Mouse (Mus musculus) lung, postnatal 0 days (tissue): ENCODE data around the gene Cdk20. TPM values are rescaled to one million over a fixed set of nuclear protein-coding genes. Genes with fewer than 3 reads are reported as not detected.

Experiments used
- ATAC-seq: fragments of 200-750 bp; cut with Nextera tagmentation; 2 replicates; pipeline ENCODE4 v1.8.0; 2017; ENCODE audit warnings: moderate library complexity
- DNase-seq: peaks from one replicate; pipeline ENCODE4 v3.0.0-alpha.2; 2016; ENCODE audit warnings: low spot score
- H3K27ac ChIP-seq: fragments of 300-500 bp; sonication (generic); 2 replicates; pipeline ENCODE4 v1.5.1; 2014; ENCODE audit warnings: antibody characterized with exemption, mild to moderate bottlenecking, low read length, mixed read lengths
- H3K27me3 ChIP-seq: fragments of 300-500 bp; sonication (generic); replicated peaks from 2 replicates; pipeline ENCODE4 v1.6.1; 2014; ENCODE audit warnings: low read length, mixed read lengths; ENCODE audit not compliant: insufficient read depth
- H3K36me3 ChIP-seq: fragments of 300-500 bp; sonication (generic); 2 replicates; pipeline ENCODE4 v1.6.1; 2014; ENCODE audit warnings: low read length, mixed read lengths; ENCODE audit not compliant: insufficient read depth
- H3K4me1 ChIP-seq: fragments of 300-500 bp; sonication (generic); 2 replicates; pipeline ENCODE4 v1.6.1; 2014; ENCODE audit warnings: antibody characterized with exemption, low read depth, low read length, mixed read lengths; ENCODE audit not compliant: insufficient read depth
- H3K4me2 ChIP-seq: fragments of 300-500 bp; sonication (generic); replicated peaks from 2 replicates; pipeline ENCODE4 v1.6.1; 2014; ENCODE audit warnings: low read depth, mild to moderate bottlenecking, low read length, moderate library complexity, mixed read lengths
- H3K4me3 ChIP-seq: fragments of 300-500 bp; sonication (generic); 2 replicates; pipeline ENCODE4 v1.5.1; 2014; ENCODE audit warnings: low read depth, low read length
- H3K9ac ChIP-seq: fragments of 300-500 bp; sonication (generic); replicated peaks from 2 replicates; pipeline ENCODE4 v1.6.1; 2014; ENCODE audit warnings: low read depth, mild to moderate bottlenecking
- H3K9me3 ChIP-seq: fragments of 300-500 bp; sonication (generic); 2 replicates; pipeline ENCODE4 v1.6.1; 2016; ENCODE audit warnings: low read length, mixed read lengths
- CTCF ChIP-seq: IDR thresholded peaks from 2 replicates; pipeline ENCODE4 v1.5.1; 2016; ENCODE audit warnings: antibody characterized with exemption, mild to moderate bottlenecking
- EP300 ChIP-seq: IDR thresholded peaks from 2 replicates; pipeline ENCODE4 v1.6.1; 2016; ENCODE audit warnings: antibody characterized with exemption, mild to moderate bottlenecking, control low read depth
- WGBS: fragments of 180-500 bp; shearing (Covaris S2); extraction: QIAGEN DNeasy Blood & Tissue Kit; methylation state at CpG from one replicate; pipeline ENCODE4 v1.1.7; 2014; 5-methylcytosine and 5-hydroxymethylcytosine counted together
- polyA plus RNA-seq: library from polyadenylated mRNA; unstranded; fragments of >200 nt; fragmentation: Nextera tagmentation; extraction: Ambion mirVana; gene quantifications from 2 replicates; pipeline ENCODE4 v1.2.1, GENCODE M21; 2015

Cdk20 gene
- polyA plus RNA-seq, 1 experiment from 2014 or later = 7.5 TPM

DNA sequence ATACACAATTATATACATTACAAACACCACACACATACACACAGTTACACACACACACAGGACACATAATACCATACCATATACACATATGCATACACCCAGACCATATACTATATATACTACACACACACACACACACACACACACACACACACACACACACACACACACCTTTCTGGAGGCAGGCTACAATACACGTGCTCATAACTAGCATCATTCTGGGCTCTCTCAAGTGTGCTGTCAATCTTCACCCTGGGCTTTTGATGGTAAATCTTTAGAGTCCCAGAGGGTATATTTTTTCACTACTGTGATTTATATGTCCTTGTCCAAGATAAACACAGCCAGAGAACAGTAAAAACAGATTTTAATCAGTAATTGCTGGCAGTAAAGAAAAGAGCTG is 6.8 kb upstream of the Cdk20 start:
- Histone ChIP-seq H3K4me2 (no peak overlapping the region), H3K36me3 (no peaks in the 10 kb centered on the region), H3K9me3 (no peaks in the 10 kb centered on the region), H3K4me1 (0 out of 2 replicates have a peak, but pooled peaks cover 3% of the 10 kb centered on the region), H3K4me3 (no peak overlapping the region), H3K27ac (no peak overlapping the region), H3K27me3 (no peaks in the 10 kb centered on the region), H3K9ac (no peak overlapping the region)
- WGBS = 35% methylated on average over 1 of the region's 1 CpGs
- no peak for DNase-seq
- no peak for ATAC-seq
- TF ChIP-seq CTCF = no peak

DNA sequence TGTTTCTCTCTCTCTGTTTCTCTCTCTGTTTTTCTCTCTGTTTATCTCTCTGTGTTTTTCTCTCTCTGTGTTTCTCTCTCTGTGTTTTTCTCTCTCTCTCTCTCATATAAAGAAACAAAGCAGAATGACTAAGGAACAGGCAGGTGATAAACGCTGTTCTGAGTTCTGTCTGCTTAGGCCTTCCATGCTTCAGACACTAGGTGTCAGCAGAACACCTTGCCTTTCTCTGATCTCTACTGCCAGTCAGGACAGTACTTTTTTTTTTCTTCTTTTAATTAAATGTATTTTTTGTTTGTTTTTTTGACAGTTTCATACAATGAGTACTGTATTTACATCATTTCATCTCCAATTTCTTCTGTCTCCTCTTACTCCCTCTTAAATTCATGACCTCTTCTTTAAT is 2.8 kb upstream of the Cdk20 start:
- peak; percentile 58 for TF ChIP-seq CTCF
- TF ChIP-seq EP300 = no peak
- no peaks in the 10 kb centered on the region for H3K36me3 ChIP-seq
- no peaks in the 10 kb centered on the region for H3K27me3 ChIP-seq
- no peak overlapping the region for H3K4me3 ChIP-seq
- DNase-seq = peak; percentile 44
- H3K4me2 ChIP-seq = no peak overlapping the region
- no peak overlapping the region for H3K9ac ChIP-seq
- ATAC-seq = no peak
- H3K27ac ChIP-seq = no peak overlapping the region
- no peaks in the 10 kb centered on the region for H3K4me1 ChIP-seq
- WGBS = 4% methylated on average over 1 of the region's 1 CpGs
- H3K9me3 ChIP-seq = no peaks in the 10 kb centered on the region

DNA sequence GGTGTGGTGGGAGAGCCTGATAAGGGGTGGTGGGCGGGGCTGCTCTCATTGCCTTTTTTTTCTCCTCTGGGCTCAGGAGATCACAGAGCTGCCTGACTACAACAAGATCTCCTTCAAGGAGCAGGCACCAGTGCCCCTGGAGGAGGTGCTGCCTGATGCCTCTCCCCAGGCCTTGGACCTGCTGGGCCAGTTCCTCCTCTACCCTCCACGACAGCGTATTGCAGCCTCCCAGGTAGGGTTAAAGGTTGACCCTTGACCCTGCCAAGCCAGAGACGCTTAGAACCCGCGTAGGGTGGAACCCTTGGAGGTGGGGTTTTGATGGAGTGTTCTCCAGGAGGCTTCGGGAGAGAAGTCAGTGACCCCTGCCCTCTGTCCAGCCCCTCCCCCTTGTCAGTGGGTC is 5.7 kb downstream of the Cdk20 start:
- no peaks in the 10 kb centered on the region for H3K27me3 ChIP-seq
- H3K4me1 ChIP-seq = no peaks in the 10 kb centered on the region
- ATAC-seq (no peak), DNase-seq (no peak)
- H3K9me3 ChIP-seq = no peaks in the 10 kb centered on the region
- no peak overlapping the region for H3K27ac ChIP-seq
- H3K4me3 ChIP-seq = no peak overlapping the region
- WGBS = 44% methylated on average over 7 of the region's 7 CpGs
- TF ChIP-seq CTCF (no peak), EP300 (no peak)
- no peak overlapping the region for H3K9ac ChIP-seq
- no peaks in the 10 kb centered on the region for H3K36me3 ChIP-seq
- no peak overlapping the region for H3K4me2 ChIP-seq

DNA sequence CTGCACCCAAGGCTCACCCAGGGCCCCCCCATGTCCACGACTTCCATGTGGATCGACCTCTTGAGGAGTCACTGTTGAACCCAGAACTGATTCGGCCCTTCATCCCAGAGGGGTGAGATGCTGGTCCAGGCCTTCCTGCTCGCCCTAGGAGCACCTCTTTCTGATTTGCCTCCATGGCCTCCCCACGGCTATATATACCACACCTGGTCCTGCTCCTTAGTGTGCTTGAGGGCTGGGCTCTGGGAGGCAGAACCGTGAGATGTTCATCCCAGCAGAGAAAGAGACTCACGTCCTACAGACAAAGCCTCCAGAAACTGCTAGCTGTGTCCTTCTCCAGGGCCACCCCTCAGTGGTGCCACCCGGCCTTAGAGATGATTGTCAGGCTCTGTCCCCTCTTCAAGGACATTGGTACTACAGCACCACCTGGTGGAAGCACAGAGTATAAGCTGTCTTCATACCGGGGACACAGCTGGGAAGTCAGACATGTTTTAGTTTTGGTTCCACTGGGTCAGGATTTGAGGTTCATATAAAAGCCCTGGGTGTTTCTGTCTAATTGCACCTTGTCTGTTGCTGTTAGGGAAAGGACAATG is 6.8 kb downstream of the Cdk20 start:
- Histone ChIP-seq H3K36me3 (no peaks in the 10 kb centered on the region), H3K27ac (no peak overlapping the region), H3K27me3 (no peaks in the 10 kb centered on the region), H3K9me3 (no peaks in the 10 kb centered on the region), H3K9ac (no peak overlapping the region), H3K4me3 (no peak overlapping the region), H3K4me2 (no peak overlapping the region), H3K4me1 (no peaks in the 10 kb centered on the region)
- WGBS = 53% methylated on average over 9 of the region's 9 CpGs
- DNase-seq (peak; percentile 88), ATAC-seq (peak; percentile 80)
- TF ChIP-seq EP300 (no peak), CTCF (peak; percentile 95)

DNA sequence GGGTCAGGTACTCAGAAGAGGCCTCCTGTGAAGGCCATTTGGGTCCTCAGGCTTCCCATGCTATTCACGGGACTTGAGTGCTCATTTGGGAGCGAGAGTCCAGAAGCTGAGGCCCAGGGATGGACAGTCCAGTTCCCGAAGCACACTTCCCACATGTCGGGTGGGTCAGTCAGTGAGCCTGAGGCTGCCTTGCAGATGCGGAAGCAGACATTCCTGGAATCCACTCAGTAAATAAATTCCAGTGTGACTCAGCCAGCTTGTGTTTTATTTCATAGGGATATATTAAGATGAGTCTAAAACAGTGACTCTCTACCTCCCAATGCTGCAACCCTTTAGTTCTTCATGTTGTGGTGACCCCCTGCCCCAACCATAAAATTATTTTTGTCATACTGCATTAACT is 7.4 kb downstream of the Cdk20 start:
- no peak overlapping the region for H3K27ac ChIP-seq
- H3K9ac ChIP-seq = no peak overlapping the region
- no peaks in the 10 kb centered on the region for H3K36me3 ChIP-seq
- no peak overlapping the region for H3K4me2 ChIP-seq
- H3K4me1 ChIP-seq = no peaks in the 10 kb centered on the region
- no peaks in the 10 kb centered on the region for H3K9me3 ChIP-seq
- peak; percentile 10; the same call in 1 of the 2 replicates for ATAC-seq
- TF ChIP-seq EP300 (no peak), CTCF (no peak)
- DNase-seq = peak; percentile 18
- WGBS = 50% methylated on average over 5 of the region's 5 CpGs
- H3K4me3 ChIP-seq = no peak overlapping the region
- no peaks in the 10 kb centered on the region for H3K27me3 ChIP-seq

DNA sequence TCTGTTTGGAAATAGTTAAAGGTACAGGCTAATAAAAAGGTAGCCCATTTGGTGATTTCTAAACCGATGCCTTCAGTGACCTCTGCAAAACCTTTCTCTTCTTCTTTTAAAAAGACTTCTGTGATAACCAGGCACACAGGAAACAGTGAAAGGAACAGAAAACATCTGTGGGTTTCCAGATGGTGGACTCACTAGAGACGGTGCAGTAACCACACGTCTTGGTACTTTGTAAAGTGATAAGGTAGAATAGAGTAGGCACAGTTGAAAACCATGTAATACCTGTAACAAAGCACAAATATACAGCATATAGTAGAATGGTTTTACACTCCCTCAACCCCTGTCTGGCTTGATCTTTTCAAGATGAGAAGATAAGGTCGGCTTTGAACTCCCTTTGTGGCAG is 8.5 kb downstream of the Cdk20 start:
- H3K4me3 ChIP-seq = no peak overlapping the region
- H3K9me3 ChIP-seq = no peaks in the 10 kb centered on the region
- TF ChIP-seq EP300 = no peak
- no peak for TF ChIP-seq CTCF
- no peaks in the 10 kb centered on the region for H3K36me3 ChIP-seq
- H3K27me3 ChIP-seq = no peaks in the 10 kb centered on the region
- H3K4me1 ChIP-seq = no peaks in the 10 kb centered on the region
- no peak overlapping the region for H3K9ac ChIP-seq
- DNase-seq (no peak), ATAC-seq (no peak)
- no peak overlapping the region for H3K27ac ChIP-seq
- 59% methylated on average over 4 of the region's 4 CpGs for WGBS
- H3K4me2 ChIP-seq = no peak overlapping the region
